Mouse (Mus musculus): Measurements from ENCODE around the gene Ahsa1. TPM values are rescaled to one million over a fixed set of nuclear protein-coding genes. Genes with fewer than 3 reads are reported as not detected.

The Ahsa1 gene
- polyA plus RNA-seq (2012; rRNA removed; ENCODE audit: low replicate concordance) = 16.8 and 18.5 TPM in 2 replicates

GRCm38 (mm10) chr12:87266108-87266826 is at the start of gene Ahsa1, which contains the start of gene Vipas39:
TSS of gene Ahsa1 (plus strand) at chr12:87266479.
TSS of gene Vipas39 (minus strand) at chr12:87266256.

GRCm38 (mm10) chr12:87238632-87239031 is 27.6 kb upstream of the Ahsa1 start, which contains the start of gene Noxred1:
TSS of gene Noxred1 (minus strand) at chr12:87238732.

GRCm38 (mm10) chr12:87299657-87300440 is 33.6 kb downstream of the Ahsa1 start, which contains the start of gene Ism2:
TSS of gene Ism2 (minus strand) at chr12:87299705.

Other genes starting within 250 kb of the Ahsa1 start
- 0.09 and 0.28 TPM in 2 replicates for gene Tmem63c, start 245.1 kb upstream of the Ahsa1 start, polyA plus RNA-seq (2012; rRNA removed; ENCODE audit: low replicate concordance)
- 3.3 and 3.7 TPM in 2 replicates for gene Ngb, start 163.9 kb upstream of the Ahsa1 start, polyA plus RNA-seq (2012; rRNA removed; ENCODE audit: low replicate concordance)
- 31.7 and 33.0 TPM in 2 replicates for gene Gstz1, start 119.3 kb upstream of the Ahsa1 start, polyA plus RNA-seq (2012; rRNA removed; ENCODE audit: low replicate concordance)
- gene Pomt2, start 118.5 kb upstream of the Ahsa1 start, polyA plus RNA-seq (2012; rRNA removed; ENCODE audit: low replicate concordance) = 4.8 and 7.1 TPM in 2 replicates
- gene Samd15, start 66.8 kb upstream of the Ahsa1 start, polyA plus RNA-seq (2012; rRNA removed; ENCODE audit: low replicate concordance) = not detected in 2 replicates
- 0.31 and 0.55 TPM in 2 replicates for gene Tmed8, start 66.0 kb upstream of the Ahsa1 start, polyA plus RNA-seq (2012; rRNA removed; ENCODE audit: low replicate concordance)
- gene Noxred1, start 27.7 kb upstream of the Ahsa1 start, polyA plus RNA-seq (2012; rRNA removed; ENCODE audit: low replicate concordance) = 0.08 and 0.82 TPM in 2 replicates
- 15.0 and 21.8 TPM in 2 replicates for gene Vipas39, start 223 bp upstream of the Ahsa1 start, polyA plus RNA-seq (2012; rRNA removed; ENCODE audit: low replicate concordance)
- gene Ism2, start 33.2 kb downstream of the Ahsa1 start, polyA plus RNA-seq (2012; rRNA removed; ENCODE audit: low replicate concordance) = 0.14 and 0.50 TPM in 2 replicates
- gene Sptlc2, start 121.9 kb downstream of the Ahsa1 start, polyA plus RNA-seq (2012; rRNA removed; ENCODE audit: low replicate concordance) = 13.2 and 22.4 TPM in 2 replicates
- 1.3 and 3.9 TPM in 2 replicates for gene Slirp, start 177.4 kb downstream of the Ahsa1 start, polyA plus RNA-seq (2012; rRNA removed; ENCODE audit: low replicate concordance)
- 7.4 and 8.3 TPM in 2 replicates for gene Alkbh1, start 177.5 kb downstream of the Ahsa1 start, polyA plus RNA-seq (2012; rRNA removed; ENCODE audit: low replicate concordance)
- 0.87 and 1.6 TPM in 2 replicates for gene Snw1, start 205.8 kb downstream of the Ahsa1 start, polyA plus RNA-seq (2012; rRNA removed; ENCODE audit: low replicate concordance)
- not detected in 2 replicates for gene Gm5788, start 228.2 kb downstream of the Ahsa1 start, polyA plus RNA-seq (2012; rRNA removed; ENCODE audit: low replicate concordance)
- not detected in 2 replicates for gene Gm8300, start 247.8 kb downstream of the Ahsa1 start, polyA plus RNA-seq (2012; rRNA removed; ENCODE audit: low replicate concordance)